Mouse (Mus musculus) hindbrain, embryonic 10.5 days (tissue): ENCODE data around the gene Cel. TPM values are rescaled to one million over a fixed set of nuclear protein-coding genes. Genes with fewer than 3 reads are reported as not detected.
A peak's percentile ranks its signal among the peaks of the same experiment; 100 is the strongest.

ENCODE experiments used
- DNase-seq: peaks from one replicate; pipeline ENCODE4 v3.0.0-alpha.2; 2017; ENCODE audit warnings: low spot score
- H3K27ac ChIP-seq: fragments of 300-500 bp; sonication (generic); 2 replicates; pipeline ENCODE4 v1.5.1; 2016; ENCODE audit warnings: mild to moderate bottlenecking, moderate library complexity
- H3K27me3 ChIP-seq: fragments of 300-500 bp; sonication (generic); 2 replicates; pipeline ENCODE4 v1.6.1; 2016; ENCODE audit warnings: mild to moderate bottlenecking; ENCODE audit not compliant: poor library complexity, insufficient read depth, severe bottlenecking
- H3K36me3 ChIP-seq: fragments of 300-500 bp; sonication (generic); 2 replicates; pipeline ENCODE4 v1.6.1; 2016; ENCODE audit warnings: mild to moderate bottlenecking, moderate library complexity
- H3K4me1 ChIP-seq: fragments of 300-500 bp; sonication (generic); replicated peaks from 2 replicates; pipeline ENCODE4 v1.6.1; 2016; ENCODE audit warnings: mild to moderate bottlenecking
- H3K4me3 ChIP-seq: fragments of 300-500 bp; sonication (generic); 2 replicates; pipeline ENCODE4 v1.5.1; 2016; ENCODE audit warnings: mild to moderate bottlenecking, moderate library complexity
- H3K9me3 ChIP-seq: fragments of 300-500 bp; sonication (generic); 2 replicates; pipeline ENCODE4 v1.6.1; 2016; ENCODE audit warnings: mild to moderate bottlenecking, moderate library complexity
- WGBS: fragments of 180-500 bp; shearing (Covaris S2); methylation state at CpG from one replicate; pipeline ENCODE4 v1.1.7; 2016; 5-methylcytosine and 5-hydroxymethylcytosine counted together
- polyA plus RNA-seq: library from polyadenylated mRNA; unstranded; fragments of >200 nt; fragmentation: Nextera tagmentation; extraction: Ambion mirVana; gene quantifications from 2 replicates; pipeline ENCODE4 v1.2.1, GENCODE M21; 2016

Cel gene
- polyA plus RNA-seq, 1 experiment from 2014 or later = not detected

- Histone ChIP-seq H3K9me3 (no peaks in the 10 kb centered on the region), H3K36me3 (peaks cover 6% of the 10 kb centered on the region), H3K4me3 (peak overlapping the region; percentile 75), H3K4me1 (peaks cover 98% of the 10 kb centered on the region), H3K27me3 (0 out of 2 replicates have a peak, but pooled peaks cover 6% of the 10 kb centered on the region), H3K27ac (peak overlapping the region; percentile 89)
- 3% methylated on average over 49 of the region's 49 CpGs for WGBS
- peak; percentile 87 for DNase-seq
These were observed 30.0 kb downstream of the Cel start for GRCm38 (mm10) chr2:28532938-28533771.

- Histone ChIP-seq H3K4me1 (peaks cover 97% of the 10 kb centered on the region), H3K27ac (peak overlapping the region; percentile 69)
These were observed 32.9 kb downstream of the Cel start for GRCm38 (mm10) chr2:28530311-28530710.

GRCm38 (mm10) chr2:28529856-28530255 lies 33.3 kb downstream of the Cel start:
- no peaks in the 10 kb centered on the region for H3K36me3 ChIP-seq
- H3K9me3 ChIP-seq = no peaks in the 10 kb centered on the region
- 0 out of 2 replicates have a peak, but pooled peaks cover 6% of the 10 kb centered on the region for H3K27me3 ChIP-seq
- peaks cover 97% of the 10 kb centered on the region for H3K4me1 ChIP-seq
- no peak overlapping the region for H3K4me3 ChIP-seq
- peak overlapping the region; percentile 45; the same call in 1 of the 2 replicates for H3K27ac ChIP-seq
- DNase-seq = no peak
- 78% methylated on average over 4 of the region's 4 CpGs for WGBS

More at GRCm38 (mm10) chr2:28530311-28530710, 32.9 kb downstream of the Cel start:
- H3K36me3 ChIP-seq = no peaks in the 10 kb centered on the region
- H3K27me3 ChIP-seq = 0 out of 2 replicates have a peak, but pooled peaks cover 6% of the 10 kb centered on the region
- DNase-seq = no peak
- H3K9me3 ChIP-seq = no peaks in the 10 kb centered on the region
- 64% methylated on average over 7 of the region's 7 CpGs for whole genome bisulfite sequencing
- H3K4me3 ChIP-seq = no peak overlapping the region

- Histone ChIP-seq H3K36me3 (no peaks in the 10 kb centered on the region), H3K4me1 (peaks cover 97% of the 10 kb centered on the region), H3K27ac (peak overlapping the region; percentile 62), H3K4me3 (no peak overlapping the region), H3K27me3 (no peaks in the 10 kb centered on the region), H3K9me3 (no peaks in the 10 kb centered on the region)
- 88% methylated on average over 7 of the region's 7 CpGs for WGBS
- no peak for DNase-seq
These were observed 34.9 kb downstream of the Cel start for GRCm38 (mm10) chr2:28528354-28528730.

- 89% methylated on average over 20 of the region's 20 CpGs for WGBS
- Histone ChIP-seq H3K4me3 (no peak overlapping the region), H3K27me3 (no peaks in the 10 kb centered on the region), H3K9me3 (no peaks in the 10 kb centered on the region), H3K27ac (peak overlapping the region; percentile 62), H3K36me3 (no peaks in the 10 kb centered on the region), H3K4me1 (peaks cover 93% of the 10 kb centered on the region)
- DNase-seq = no peak
These were observed 35.5 kb downstream of the Cel start for GRCm38 (mm10) chr2:28527436-28528353.

- Histone ChIP-seq H3K9me3 (no peaks in the 10 kb centered on the region), H3K27ac (peak overlapping the region; percentile 88), H3K27me3 (no peaks in the 10 kb centered on the region), H3K4me3 (peak overlapping the region; percentile 27; the same call in 1 of the 2 replicates), H3K4me1 (peaks cover 88% of the 10 kb centered on the region), H3K36me3 (0 out of 2 replicates have a peak, but pooled peaks cover 5% of the 10 kb centered on the region)
- no peak for DNase-seq
- 47% methylated on average over 12 of the region's 12 CpGs for WGBS
These were observed 37.0 kb downstream of the Cel start for GRCm38 (mm10) chr2:28525943-28526876.

GRCm38 (mm10) chr2:28525219-28525942 lies 37.8 kb downstream of the Cel start:
- peak overlapping the region; percentile 27 for H3K4me3 ChIP-seq
- H3K9me3 ChIP-seq = no peaks in the 10 kb centered on the region
- DNase-seq = peak; percentile 79
- H3K27ac ChIP-seq = peak overlapping the region; percentile 88
- 14% methylated on average over 11 of the region's 11 CpGs for WGBS
- H3K36me3 ChIP-seq = 0 out of 2 replicates have a peak, but pooled peaks cover 5% of the 10 kb centered on the region
- H3K27me3 ChIP-seq = no peaks in the 10 kb centered on the region
- H3K4me1 ChIP-seq = peaks cover 86% of the 10 kb centered on the region

- DNase-seq = no peak
- peaks cover 86% of the 10 kb centered on the region for H3K4me1 ChIP-seq
These were observed 38.8 kb downstream of the Cel start for GRCm38 (mm10) chr2:28524406-28524805.

GRCm38 (mm10) chr2:28523643-28524117 lies 39.5 kb downstream of the Cel start:
- no peak for DNase-seq
- 21% methylated on average over 5 of the region's 5 CpGs for WGBS
- H3K4me1 ChIP-seq = peaks cover 83% of the 10 kb centered on the region

More at GRCm38 (mm10) chr2:28524406-28524805, 38.8 kb downstream of the Cel start:
- Histone ChIP-seq H3K9me3 (no peaks in the 10 kb centered on the region), H3K4me3 (no peak overlapping the region), H3K27ac (peak overlapping the region; percentile 88), H3K27me3 (no peaks in the 10 kb centered on the region), H3K36me3 (0 out of 2 replicates have a peak, but pooled peaks cover 5% of the 10 kb centered on the region)
- WGBS = 73% methylated on average over 10 of the region's 10 CpGs

GRCm38 (mm10) chr2:28522166-28522565 lies 41.0 kb downstream of the Cel start:
- H3K27ac ChIP-seq = no peak overlapping the region
- H3K9me3 ChIP-seq = no peaks in the 10 kb centered on the region
- peaks cover 12% of the 10 kb centered on the region; the same call in 1 of the 2 replicates for H3K36me3 ChIP-seq
- no peaks in the 10 kb centered on the region for H3K27me3 ChIP-seq
- 87% methylated on average over 4 of the region's 4 CpGs for WGBS
- no peak for DNase-seq
- no peak overlapping the region for H3K4me3 ChIP-seq
- peaks cover 83% of the 10 kb centered on the region for H3K4me1 ChIP-seq

More at GRCm38 (mm10) chr2:28523643-28524117, 39.5 kb downstream of the Cel start:
- no peak overlapping the region for H3K4me3 ChIP-seq
- peaks cover 5% of the 10 kb centered on the region; the same call in 1 of the 2 replicates for H3K36me3 ChIP-seq
- peak overlapping the region; percentile 65 for H3K27ac ChIP-seq
- H3K9me3 ChIP-seq = no peaks in the 10 kb centered on the region
- no peaks in the 10 kb centered on the region for H3K27me3 ChIP-seq

- Histone ChIP-seq H3K27me3 (no peaks in the 10 kb centered on the region), H3K9me3 (no peaks in the 10 kb centered on the region), H3K4me1 (peaks cover 83% of the 10 kb centered on the region), H3K4me3 (no peak overlapping the region), H3K27ac (no peak overlapping the region), H3K36me3 (peaks cover 14% of the 10 kb centered on the region; the same call in 1 of the 2 replicates)
- WGBS = 77% methylated on average over 6 of the region's 6 CpGs
- no peak for DNase-seq
These were observed 41.5 kb downstream of the Cel start for GRCm38 (mm10) chr2:28521571-28522151.
